ENCODE assay signal across 8 mouse cellular contexts in the genomic region with DNA sequence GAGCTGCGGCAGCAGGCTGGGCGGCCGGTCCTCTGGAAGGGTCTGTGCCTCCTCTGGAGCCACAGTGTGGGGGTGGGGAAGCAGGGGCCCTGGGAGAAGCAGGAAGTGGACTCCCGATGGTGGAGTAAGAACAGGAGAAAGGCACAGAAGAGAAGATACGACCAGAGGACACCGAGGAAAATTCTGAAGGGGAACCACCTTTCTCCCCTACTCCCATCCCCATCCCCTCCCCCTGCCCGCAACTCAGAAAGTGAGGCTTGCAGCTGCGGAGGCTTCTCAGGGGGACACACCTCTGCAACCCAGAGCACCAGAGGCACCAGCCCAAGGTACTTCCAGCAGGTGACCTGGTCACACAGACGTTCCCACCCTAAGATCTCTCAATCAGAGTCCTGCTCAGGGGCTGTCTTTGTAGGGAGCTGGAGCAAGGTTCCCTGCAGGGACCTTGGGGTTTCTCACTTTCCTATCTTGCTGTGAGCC. TPM values are rescaled to one million over a fixed set of nuclear protein-coding genes. Genes with fewer than 3 reads are reported as not detected.
DNase-seq lines count a peak whose midpoint lies in the region; ATAC-seq and TF ChIP-seq lines count a peak whose summit lies in the region.

No protein-coding gene starts in this region.

- 1% methylated on average over 9 of the region's 9 CpGs for WGBS in forebrain, embryonic 11.5 days
- WGBS in intestine, postnatal 0 days: 2% methylated on average over 9 of the region's 9 CpGs

- H3K4me1 ChIP-seq in forebrain, embryonic 11.5 days (replicated peaks; ENCODE audit: control insufficient read depth, insufficient read depth, low read length): no peaks in the 10 kb centered on the region; the same call in 1 of the 2 replicates
- H3K4me1 ChIP-seq in intestine, postnatal 0 days (replicated peaks; ENCODE audit: control insufficient read depth, insufficient read depth, low read length): no peaks in the 10 kb centered on the region

- H3K27ac ChIP-seq in forebrain, embryonic 11.5 days (ENCODE audit: low read depth, low read length): no peak overlapping the region
- no peak overlapping the region for H3K27ac ChIP-seq in intestine, postnatal 0 days (ENCODE audit: low read depth, low read length)

- peak; percentile 78 for ATAC-seq in forebrain, embryonic 11.5 days (replicated peaks; ENCODE audit: low FRiP score)
- peak; percentile 37 for ATAC-seq in intestine, postnatal 0 days
- 0 out of 2 replicates have a peak, but pooled peaks have one; percentile 14 for ATAC-seq in megakaryocyte-erythroid progenitor cell, adult 5-6 weeks (replicated peaks; ENCODE audit: low FRiP score, low TSS enrichment, poor library complexity, severe bottlenecking)

- no peaks in the 10 kb centered on the region for H3K27me3 ChIP-seq in forebrain, embryonic 11.5 days (ENCODE audit: control insufficient read depth, insufficient read depth, low read length)
- H3K27me3 ChIP-seq in intestine, postnatal 0 days (replicated peaks; ENCODE audit: control insufficient read depth, insufficient read depth, low read length): no peaks in the 10 kb centered on the region

- H3K4me2 ChIP-seq in forebrain, embryonic 11.5 days (ENCODE audit: low read depth, low read length, severe bottlenecking): peak overlapping the region; percentile 56
- H3K4me2 ChIP-seq in intestine, postnatal 0 days (replicated peaks; ENCODE audit: low read depth): peak overlapping the region; percentile 60

- peak; percentile 7 for DNase-seq in ovary, postnatal 10 days (ENCODE audit: low spot score)
- DNase-seq in ovary, postnatal 14 days (ENCODE audit: low spot score): no peak
- DNase-seq in forebrain, embryonic 11.5 days (ENCODE audit: low spot score): peak; percentile 77
- peak; percentile 74 for DNase-seq in yolk sac, embryonic 10.5 days (ENCODE audit: low spot score)
- DNase-seq in layer of hippocampus, postnatal 14 days (ENCODE audit: low spot score in 2 of 2): no peak
- no peak for DNase-seq in spleen, adult 18-20 months

- H3K36me3 ChIP-seq in forebrain, embryonic 11.5 days (ENCODE audit: control insufficient read depth, insufficient read depth, low read length): no peaks in the 10 kb centered on the region
- no peaks in the 10 kb centered on the region for H3K36me3 ChIP-seq in intestine, postnatal 0 days (ENCODE audit: control insufficient read depth, insufficient read depth)

- TF ChIP-seq CTCF in intestine, postnatal 0 days (IDR thresholded peaks at IDR 0.05; ENCODE audit: low read depth): no peak

- peak overlapping the region; percentile 51 for H3K9ac ChIP-seq in forebrain, embryonic 11.5 days (ENCODE audit: low read length)
- H3K9ac ChIP-seq in intestine, postnatal 0 days (ENCODE audit: low read depth, low read length): peak overlapping the region; percentile 31

- no peaks in the 10 kb centered on the region for H3K9me3 ChIP-seq in forebrain, embryonic 11.5 days (ENCODE audit: control insufficient read depth, low read length)
- H3K9me3 ChIP-seq in intestine, postnatal 0 days (ENCODE audit: control insufficient read depth): no peaks in the 10 kb centered on the region

- peak overlapping the region; percentile 26 for H3K4me3 ChIP-seq in forebrain, embryonic 11.5 days (ENCODE audit: low read depth, low read length)
- peak overlapping the region; percentile 17 for H3K4me3 ChIP-seq in intestine, postnatal 0 days (ENCODE audit: low read depth, low read length)

RNA-seq across cellular contexts. Expression of gene Eif4a2, which starts 7.1 kb away (rescaled TPM):
- polyA plus RNA-seq in forebrain, embryonic 11.5 days (2014; fragmentation: Nextera tagmentation; extraction: Ambion mirVana): 204 TPM in 2 replicates
- polyA plus RNA-seq in intestine, postnatal 0 days (2015; fragmentation: Nextera tagmentation; extraction: Ambion mirVana): 101 and 109 TPM in 2 replicates
- total RNA-seq in megakaryocyte-erythroid progenitor cell, adult 5-6 weeks (2014; fragmentation: Nextera tagmentation): 524 and 587 TPM in 2 replicates
- total RNA-seq in megakaryocyte-erythroid progenitor cell, adult 5-6 weeks (2017): 925 and 1,082 TPM in 2 replicates
- total RNA-seq in layer of hippocampus, postnatal 14 days (2021): 100 to 1,000 TPM; 713 to 771 TPM

RNA-seq across cellular contexts. Expression of gene Rfc4, which starts 27.4 kb away (rescaled TPM):
- 212 and 239 TPM in 2 replicates for polyA plus RNA-seq in forebrain, embryonic 11.5 days (2014; fragmentation: Nextera tagmentation; extraction: Ambion mirVana)
- 39.6 and 40.7 TPM in 2 replicates for polyA plus RNA-seq in intestine, postnatal 0 days (2015; fragmentation: Nextera tagmentation; extraction: Ambion mirVana)
- 216 and 230 TPM in 2 replicates for total RNA-seq in megakaryocyte-erythroid progenitor cell, adult 5-6 weeks (2014; fragmentation: Nextera tagmentation)
- total RNA-seq in megakaryocyte-erythroid progenitor cell, adult 5-6 weeks (2017): 106 and 142 TPM in 2 replicates
- total RNA-seq in layer of hippocampus, postnatal 14 days (2021): 1 to 10 TPM; 4.8 to 5.1 TPM

RNA-seq across cellular contexts. Expression of gene Kng1, which starts 42.5 kb away (rescaled TPM):
- polyA plus RNA-seq in forebrain, embryonic 11.5 days (2014; fragmentation: Nextera tagmentation; extraction: Ambion mirVana): not detected in 2 replicates
- polyA plus RNA-seq in intestine, postnatal 0 days (2015; fragmentation: Nextera tagmentation; extraction: Ambion mirVana): 1.7 and 2.4 TPM in 2 replicates
- not detected in 2 replicates for total RNA-seq in megakaryocyte-erythroid progenitor cell, adult 5-6 weeks (2014; fragmentation: Nextera tagmentation)
- not detected in 2 replicates for total RNA-seq in megakaryocyte-erythroid progenitor cell, adult 5-6 weeks (2017)
- not detected for total RNA-seq in layer of hippocampus, postnatal 14 days (2021)

RNA-seq across cellular contexts. Expression of gene Adipoq, which starts 46.2 kb away (rescaled TPM):
- polyA plus RNA-seq in forebrain, embryonic 11.5 days (2014; fragmentation: Nextera tagmentation; extraction: Ambion mirVana): not detected in 2 replicates
- not detected in 2 replicates for polyA plus RNA-seq in intestine, postnatal 0 days (2015; fragmentation: Nextera tagmentation; extraction: Ambion mirVana)
- not detected in 2 replicates for total RNA-seq in megakaryocyte-erythroid progenitor cell, adult 5-6 weeks (2014; fragmentation: Nextera tagmentation)
- total RNA-seq in megakaryocyte-erythroid progenitor cell, adult 5-6 weeks (2017): 0.50 TPM in 1 of 2 replicates, not detected in the other
- not detected for total RNA-seq in layer of hippocampus, postnatal 14 days (2021)

Comparison
In these comparisons a context has a peak if more than half of its experiments do, and no peak if none do; other contexts are left out.
1. DNase-seq: peak in ovary, postnatal 10 days (single experiment), forebrain, embryonic 11.5 days (single experiment) and yolk sac, embryonic 10.5 days (single experiment); none in ovary, postnatal 14 days (single experiment), layer of hippocampus, postnatal 14 days (0 of 2) and spleen, adult 18-20 months (0 of 2).
2. ATAC-seq: peak in every context shown above with its lines; median percentile 78 in forebrain, embryonic 11.5 days; 37 in intestine, postnatal 0 days; 14 in megakaryocyte-erythroid progenitor cell, adult 5-6 weeks.
3. RNA of gene Rfc4, which starts 27.4 kb away (total RNA-seq): 106 to 230 TPM in megakaryocyte-erythroid progenitor cell, adult 5-6 weeks; 4.8 to 5.1 TPM in layer of hippocampus, postnatal 14 days; every median in the first group is over 10 times any median in the second.